Mouse (Mus musculus): ENCODE measurements around the gene Vmn1r95.
"Not testable (repeated sequence)": the region's sequence is repeated elsewhere in the genome, so short reads cannot be mapped to it uniquely, and the experiment has no call there.

Vmn1r95 gene

GRCm38 (mm10) chr7:20193410-20193809, at the start of gene Vmn1r95:
Vmn1r95 (plus strand) TSS chr7:20193710.
- not testable (repeated sequence) for DNase-seq (ENCODE audit: low spot score in 2 of 2)

- not testable (repeated sequence) for DNase-seq (ENCODE audit: low spot score in 2 of 2)
These were observed 25.2 kb upstream of the Vmn1r95 start, which contains the start of gene Vmn1r94 for GRCm38 (mm10) chr7:20168277-20168676. Vmn1r94 (minus strand) TSS chr7:20168377.

DNA sequence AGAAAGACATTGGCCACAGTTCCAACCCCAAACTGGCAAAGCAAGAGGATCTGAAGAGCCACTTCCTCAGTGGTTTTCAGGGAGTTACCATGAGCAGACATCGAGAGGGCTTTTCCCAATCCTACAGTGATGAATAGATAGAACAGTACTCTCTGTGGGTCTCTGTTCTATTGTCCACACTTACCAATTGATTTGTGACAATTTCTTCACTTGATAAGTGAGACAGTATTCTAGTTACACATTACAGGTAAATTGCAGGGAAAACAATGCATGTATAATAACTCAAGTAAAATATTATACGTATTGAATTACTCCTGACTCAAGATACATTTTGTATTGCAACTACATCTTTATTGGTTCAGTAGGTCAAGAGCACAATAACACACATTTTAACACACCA, 12.0 kb downstream of the Vmn1r95 start, which contains the start of gene Gm6164:
Gm6164 (minus strand) TSS at position 101 of the 400 bp plus-strand sequence.
- not testable (repeated sequence) for DNase-seq (ENCODE audit: low spot score in 2 of 2)

- not testable (repeated sequence) for DNase-seq (ENCODE audit: low spot score in 2 of 2)
These were observed 40.2 kb downstream of the Vmn1r95 start, which contains the start of gene Gm4498 for GRCm38 (mm10) chr7:20233728-20234127. Gm4498 (minus strand) TSS chr7:20233828.
